Mouse (Mus musculus) gastrocnemius, postnatal 36 days (tissue): ENCODE results near the gene Car10. TPM values are rescaled to one million over a fixed set of nuclear protein-coding genes. Genes with fewer than 3 reads are reported as not detected.

ENCODE experiments used
- DNase-seq, 2 experiments: peaks; one replicate each; pipeline ENCODE4 v3.0.0; 2022
- intact Hi-C: fragments of 180-260 bp; cut with DNase I; formaldehyde crosslinking; loops from one replicate; pipeline ENCODE4 v1.15.1; 2025
- total RNA-seq, 2 experiments: library from RNA; stranded (reverse); gene quantifications; 2 replicates each; pipeline ENCODE4 v1.2.3; 2021

The Car10 gene
- total RNA-seq, 2 experiments from 2014 or later = not detected

- intact Hi-C loops = no loop called here
- no peak for DNase-seq
These were observed 390.2 kb downstream of the Car10 start for GRCm38 (mm10) chr11:93487913-93488604.

GRCm38 (mm10) chr11:93490211-93490820 is 392.5 kb downstream of the Car10 start:
- intact Hi-C loops = no loop called here

GRCm38 (mm10) chr11:93497896-93498295 is 400.1 kb downstream of the Car10 start:
- no peak for DNase-seq
- intact Hi-C loops = no loop called here

More at GRCm38 (mm10) chr11:93490211-93490820, 392.5 kb downstream of the Car10 start:
- no peak for DNase-seq

DNA sequence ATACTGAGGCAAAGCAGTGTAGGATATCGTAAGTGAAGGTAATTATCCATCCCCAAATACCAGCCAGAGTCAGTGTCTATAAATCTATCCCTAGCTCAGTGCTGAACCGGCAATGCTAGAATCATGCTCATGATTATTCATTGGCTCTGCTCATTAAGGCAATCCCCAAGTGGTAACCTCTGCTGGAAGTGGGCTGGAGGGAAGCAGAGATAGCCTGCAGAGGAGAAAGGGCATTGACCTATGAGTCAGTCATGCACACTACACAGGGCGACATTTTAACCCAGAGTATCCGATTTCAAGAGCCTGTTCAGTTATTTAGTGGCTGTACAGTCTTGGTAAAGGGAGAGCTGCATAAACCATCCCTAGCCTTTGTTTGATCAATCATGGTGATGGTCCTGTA is 402.6 kb downstream of the Car10 start:
- intact Hi-C loops = no loop called here
- no peak for DNase-seq

DNA sequence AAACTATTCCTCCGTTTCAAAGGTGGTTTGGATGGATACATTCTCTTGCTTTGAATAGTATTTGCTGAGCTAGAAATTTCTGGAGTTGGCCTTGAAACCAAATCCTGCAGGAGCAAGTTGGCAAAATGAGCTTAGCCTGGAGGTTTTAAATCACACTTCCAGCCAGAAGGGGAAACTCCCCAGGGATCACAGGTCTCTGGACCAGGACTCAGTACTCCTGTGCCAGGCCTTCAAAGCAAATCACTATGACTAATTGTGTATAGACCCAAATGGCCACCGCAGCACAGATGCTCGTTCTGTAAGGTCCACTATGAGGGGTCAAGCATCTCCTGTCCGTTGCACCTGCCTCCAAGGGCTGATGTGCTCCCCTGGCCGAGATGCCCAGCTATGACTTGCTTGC is 403.8 kb downstream of the Car10 start:
- no peak for DNase-seq
- intact Hi-C loops = no loop called here

- intact Hi-C loops = no loop called here
- no peak for DNase-seq
These were observed 405.0 kb downstream of the Car10 start for GRCm38 (mm10) chr11:93502864-93503263.

DNA sequence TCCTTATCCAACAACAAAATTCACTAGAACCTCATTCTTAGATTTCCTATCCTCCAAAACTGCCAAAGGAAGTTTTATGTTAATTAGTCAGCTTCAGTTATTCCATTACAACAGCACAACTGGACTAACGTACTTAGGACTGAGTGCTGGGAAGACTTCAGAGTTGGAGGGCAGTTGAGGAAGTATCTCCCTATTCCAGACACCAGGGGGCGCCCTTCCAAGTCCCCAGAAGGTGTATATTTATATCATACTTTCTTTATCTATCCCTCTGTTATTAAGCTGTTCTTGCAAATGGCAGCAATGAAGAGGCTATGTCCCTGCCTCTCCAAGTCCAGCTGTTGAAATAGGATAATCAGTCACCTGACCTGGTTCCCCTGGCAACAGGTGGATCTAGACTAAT is 405.6 kb downstream of the Car10 start:
- intact Hi-C loops = no loop called here
- no peak for DNase-seq

GRCm38 (mm10) chr11:93509527-93510235 is 411.9 kb downstream of the Car10 start:
- intact Hi-C loops = no loop called here

DNA sequence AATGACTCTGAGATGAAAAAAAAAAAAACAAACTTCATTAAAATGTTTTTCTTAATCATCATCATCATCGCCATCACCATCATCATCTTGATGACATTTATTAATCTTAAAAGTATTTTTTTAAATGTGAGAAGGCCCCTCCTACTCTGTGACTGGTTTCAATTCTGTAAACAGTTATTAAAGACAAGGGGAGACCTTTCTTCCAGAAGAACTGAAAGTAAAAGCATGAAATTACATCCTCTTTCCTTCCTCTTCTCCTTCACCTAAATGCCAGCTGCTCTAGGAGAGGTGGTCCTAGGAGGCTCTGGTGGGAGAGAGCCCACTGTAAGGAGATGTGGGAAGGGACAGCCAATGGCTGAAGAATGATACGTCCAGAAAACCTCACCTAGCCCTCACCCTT is 415.0 kb downstream of the Car10 start:
- DNase-seq = no peak
- intact Hi-C loops = no loop called here

More at GRCm38 (mm10) chr11:93509527-93510235, 411.9 kb downstream of the Car10 start:
- no peak for DNase-seq

GRCm38 (mm10) chr11:93514396-93514795 is 416.6 kb downstream of the Car10 start:
- intact Hi-C loops = no loop called here
- DNase-seq = no peak

GRCm38 (mm10) chr11:93515566-93515965 is 417.7 kb downstream of the Car10 start:
- DNase-seq = no peak
- intact Hi-C loops = no loop called here

DNA sequence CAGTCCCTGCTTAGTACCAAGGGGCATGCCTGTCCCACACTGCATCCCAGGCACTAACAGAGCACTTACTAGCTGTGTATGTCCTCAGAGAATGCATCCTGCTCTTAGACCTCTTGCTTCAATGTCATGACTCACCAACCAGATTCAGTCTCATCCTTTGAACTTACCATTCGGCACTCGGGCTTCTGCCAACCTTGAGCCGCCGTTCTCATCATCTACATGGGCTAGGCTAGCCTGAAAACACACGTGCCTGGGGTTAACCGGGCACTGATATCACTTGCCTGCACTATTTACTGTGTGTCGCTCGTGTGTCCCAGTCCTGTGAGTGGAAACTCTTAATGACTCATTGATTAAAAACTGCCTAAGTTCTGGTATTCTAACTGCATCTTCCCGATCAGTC is 418.4 kb downstream of the Car10 start:
- DNase-seq = no peak
- intact Hi-C loops = no loop called here

DNA sequence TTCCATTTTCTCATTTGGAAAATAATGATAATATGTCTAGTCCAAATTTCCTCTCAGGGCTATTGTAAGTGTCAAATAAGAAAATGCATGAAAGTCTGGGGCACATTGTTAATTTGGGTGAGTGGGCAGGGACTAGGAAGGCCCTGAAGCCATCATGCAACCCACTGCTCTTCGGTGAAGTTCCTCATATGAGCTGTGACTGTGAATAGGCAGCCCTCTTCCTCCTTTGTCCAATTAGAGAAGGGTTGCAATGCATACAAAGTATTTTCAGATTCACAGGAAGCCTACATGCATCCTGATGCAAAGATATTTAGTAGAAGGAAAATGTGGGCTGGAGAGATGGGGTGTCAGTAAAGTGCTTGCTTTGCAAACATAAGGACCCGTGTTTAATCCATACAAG is 419.1 kb downstream of the Car10 start:
- intact Hi-C loops = no loop called here

GRCm38 (mm10) chr11:93522501-93522900 is 424.7 kb downstream of the Car10 start:
- DNase-seq = no peak
- intact Hi-C loops = no loop called here

More for the DNA sequence above, 419.1 kb downstream of the Car10 start:
- no peak for DNase-seq

DNA sequence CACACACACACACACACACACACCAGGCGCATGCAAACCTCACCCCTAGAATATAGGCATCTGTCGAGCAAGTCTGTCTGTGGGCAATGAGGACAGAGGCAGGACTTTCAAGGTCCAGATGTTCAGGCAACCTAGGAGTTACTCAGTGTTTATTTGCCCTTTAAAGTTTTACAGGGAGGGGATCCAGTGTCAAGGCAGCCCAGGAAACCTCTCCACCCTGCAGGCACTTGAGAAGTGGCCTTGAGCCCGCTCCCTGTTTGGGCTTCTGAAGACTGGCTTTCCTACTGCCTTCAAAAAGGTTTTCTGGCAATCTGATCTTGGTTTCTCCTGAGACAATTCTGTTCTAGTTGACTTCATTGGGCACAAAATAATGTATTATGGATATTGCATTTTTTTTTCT is 428.1 kb downstream of the Car10 start:
- no peak for DNase-seq
- intact Hi-C loops = no loop called here

DNA sequence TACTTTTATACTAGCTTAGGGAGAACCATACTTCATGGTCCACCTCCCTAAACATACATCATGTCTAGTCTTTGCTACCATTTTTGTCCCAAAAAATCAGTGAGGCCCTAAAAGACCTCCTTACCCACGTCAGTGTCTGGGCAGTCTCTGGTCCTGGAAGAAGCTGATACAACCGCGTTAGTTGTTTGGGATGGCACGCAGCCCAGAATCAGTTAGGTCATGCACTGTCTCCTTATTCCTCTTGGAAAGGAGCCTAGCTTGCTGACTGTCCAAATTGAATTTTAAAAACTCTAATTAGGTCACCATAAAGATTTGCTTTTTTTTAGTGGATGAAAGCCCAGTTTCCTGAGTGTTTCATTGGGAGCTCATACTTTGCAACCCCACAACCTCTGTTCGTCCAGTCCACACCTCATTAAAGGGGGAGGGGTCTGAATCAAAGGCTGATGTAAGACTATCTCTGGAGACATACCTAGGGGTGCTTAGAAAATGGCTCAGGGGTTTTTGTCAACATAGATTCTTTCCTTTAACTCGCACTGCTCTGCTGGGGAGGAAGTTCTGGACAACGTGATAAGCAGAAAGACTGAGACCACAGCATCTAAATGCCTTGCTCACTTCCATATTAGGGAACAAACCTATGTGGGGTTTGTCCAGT is 433.3 kb downstream of the Car10 start:
- intact Hi-C loops = no loop called here
- peak; percentile 32 to 54 for DNase-seq

DNA sequence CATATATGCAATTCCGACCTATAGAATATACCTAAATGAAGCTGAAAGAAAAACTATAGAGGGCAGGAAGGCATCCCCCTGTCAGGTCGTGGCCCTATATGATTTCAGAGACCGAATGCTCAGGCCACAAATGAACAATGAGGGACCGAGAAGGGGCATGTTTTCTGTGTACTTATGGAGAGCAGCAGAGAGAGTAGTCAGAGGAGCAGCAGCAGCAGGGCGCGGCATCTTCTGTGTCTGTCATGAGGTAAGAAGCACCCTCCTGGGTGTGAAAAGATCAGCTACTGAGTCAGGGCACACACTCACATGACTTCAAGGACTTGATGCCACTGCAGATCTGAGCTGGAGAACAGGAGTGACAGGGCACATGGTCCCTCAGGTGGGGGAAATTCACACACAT is 438.4 kb downstream of the Car10 start:
- intact Hi-C loops = no loop called here
- DNase-seq = no peak

DNA sequence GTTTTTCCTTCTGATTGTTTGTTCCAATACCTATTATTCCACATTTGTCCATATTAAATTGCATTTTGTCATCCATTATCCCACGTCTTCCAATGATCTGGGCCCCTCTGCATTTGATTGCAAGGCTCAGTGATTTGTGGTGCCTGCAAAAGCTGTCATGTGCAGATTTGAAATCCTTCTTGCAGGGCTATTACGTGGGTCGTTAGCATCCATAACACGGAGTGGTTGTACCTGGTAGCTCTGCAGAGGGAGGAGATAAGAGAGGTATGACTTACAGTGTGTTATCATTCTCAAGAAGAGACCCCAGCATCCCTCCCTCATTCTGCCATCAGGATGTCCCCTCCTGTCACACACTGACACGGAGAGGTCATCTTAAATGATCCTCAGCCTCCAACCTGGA is 451.1 kb downstream of the Car10 start:
- no peak for DNase-seq
- intact Hi-C loops = no loop called here

- intact Hi-C loops = loop anchor here (5.0 kb wide), 1 partner anchor 261 kb away; no protein-coding TSS in a partner anchor
- DNase-seq = no peak
These were observed 453.1 kb downstream of the Car10 start for GRCm38 (mm10) chr11:93550908-93551307.

GRCm38 (mm10) chr11:93559118-93559517 is 461.3 kb downstream of the Car10 start:
- no peak for DNase-seq
- intact Hi-C loops = no loop called here

DNA sequence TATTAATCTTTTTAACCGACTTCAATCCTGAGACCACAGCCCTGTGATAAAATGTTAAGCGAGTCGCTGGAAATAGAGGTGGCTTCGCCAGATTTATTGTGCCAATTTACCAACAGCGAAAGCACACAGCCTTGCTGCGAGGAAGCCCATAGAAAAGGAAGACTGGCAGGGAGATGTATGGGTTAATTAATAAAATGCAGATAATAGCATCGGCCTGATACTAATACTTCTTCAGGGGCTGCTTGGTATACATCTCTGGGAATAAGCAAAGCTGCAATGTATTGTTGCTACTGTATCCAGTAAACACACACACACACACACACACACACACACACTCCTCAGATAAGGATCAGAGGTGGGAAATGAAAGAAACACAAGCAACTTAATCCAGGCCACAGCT is 462.7 kb downstream of the Car10 start:
- intact Hi-C loops = no loop called here
- no peak for DNase-seq
